Mouse (Mus musculus) right cerebral cortex, adult 2 months (tissue): ENCODE results near the gene Gins3.
A peak's percentile ranks its signal among the peaks of the same experiment; 100 is the strongest.
"Not testable (repeated sequence)": the region's sequence is repeated elsewhere in the genome, so short reads cannot be mapped to it uniquely, and the experiment has no call there.

Experiments used
- DNase-seq, 2 experiments: peaks; one replicate each; pipeline ENCODE4 v3.0.0; 2021 to 2022; ENCODE audit warnings: low spot score in 2 of 2

Gene Gins3

DNA sequence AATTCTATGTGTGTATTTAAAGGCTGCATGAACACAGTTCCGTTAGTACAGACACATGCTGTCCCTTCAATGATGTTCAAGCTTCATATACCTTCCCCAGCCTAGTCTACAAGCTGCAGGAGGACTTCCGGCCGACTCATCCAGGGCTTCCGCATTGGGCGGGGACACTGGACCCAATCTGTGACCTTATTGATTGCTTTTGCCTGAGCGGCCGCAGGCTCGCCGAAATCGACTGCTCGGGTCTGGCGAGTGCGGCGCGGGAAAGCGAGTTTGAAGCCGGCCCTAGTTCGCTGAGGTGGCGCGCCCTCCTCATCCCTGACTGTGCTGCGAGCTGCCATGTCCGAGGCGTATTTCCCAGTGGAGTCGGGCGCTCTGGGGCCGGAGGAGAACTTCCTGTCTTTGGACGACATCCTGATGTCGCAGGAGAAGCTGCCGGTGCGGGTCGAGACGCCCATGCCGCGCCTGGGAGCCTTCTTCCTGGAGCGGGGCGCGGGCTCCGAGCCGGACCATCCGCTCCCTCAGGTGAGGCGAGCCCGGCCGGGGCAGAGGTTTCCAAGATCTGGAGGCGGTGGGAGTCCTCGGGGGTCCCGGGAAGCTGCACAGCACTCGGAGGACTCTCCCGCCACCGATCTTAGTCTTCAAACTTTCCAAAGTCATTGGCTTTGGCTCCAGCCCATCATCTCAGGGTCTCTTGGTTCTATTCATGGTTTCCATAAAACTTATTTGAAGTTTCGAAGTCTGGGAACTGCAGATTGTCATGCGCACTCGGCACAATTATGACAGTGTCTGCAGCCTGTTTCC is at the start of gene Gins3:
Gene Gins3 (plus strand): TSS at position 192 of the 801 bp plus-strand sequence.
- peak; percentile 93 for DNase-seq

- DNase-seq = no peak
These were observed 45.9 kb upstream of the Gins3 start for GRCm38 (mm10) chr8:95587339-95587738.

DNA sequence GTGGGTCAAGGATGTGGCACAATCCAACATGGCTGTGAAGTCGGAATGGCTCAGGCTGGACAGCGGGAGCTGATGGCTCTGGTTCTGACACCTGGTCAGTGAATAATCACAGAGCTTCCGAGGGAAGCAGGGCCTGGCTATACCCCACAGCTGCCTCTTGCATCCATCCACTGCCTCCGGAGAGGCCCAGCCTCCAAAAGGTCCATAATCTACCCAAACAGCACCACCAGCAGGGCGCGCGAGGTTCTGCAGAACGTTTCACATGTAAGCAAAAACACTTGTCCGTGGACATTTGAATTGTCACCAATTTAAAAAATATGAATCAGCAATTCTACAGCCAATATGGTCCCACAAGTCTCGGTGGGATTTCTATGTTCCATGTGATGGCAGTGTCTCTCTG is 44.0 kb upstream of the Gins3 start:
- DNase-seq = no peak

DNA sequence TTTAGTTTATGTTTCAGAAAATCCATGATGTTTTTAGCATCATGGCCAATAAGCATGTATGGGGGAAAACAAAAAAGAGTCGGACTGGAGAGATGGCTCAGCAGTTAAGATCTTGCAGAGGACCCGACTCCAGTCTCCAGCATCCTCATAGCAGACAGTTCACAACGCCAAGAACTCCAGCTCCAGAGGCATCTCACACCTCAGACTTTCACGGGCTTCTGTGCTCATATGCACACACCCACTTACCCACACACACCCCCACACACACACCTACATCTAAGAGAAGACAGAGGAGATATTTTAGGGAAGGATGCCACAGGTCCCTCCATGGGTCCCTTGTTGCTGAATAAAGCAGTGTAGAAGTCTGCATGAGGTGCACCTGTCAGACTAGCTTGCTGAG is 42.7 kb upstream of the Gins3 start:
- DNase-seq = no peak

DNA sequence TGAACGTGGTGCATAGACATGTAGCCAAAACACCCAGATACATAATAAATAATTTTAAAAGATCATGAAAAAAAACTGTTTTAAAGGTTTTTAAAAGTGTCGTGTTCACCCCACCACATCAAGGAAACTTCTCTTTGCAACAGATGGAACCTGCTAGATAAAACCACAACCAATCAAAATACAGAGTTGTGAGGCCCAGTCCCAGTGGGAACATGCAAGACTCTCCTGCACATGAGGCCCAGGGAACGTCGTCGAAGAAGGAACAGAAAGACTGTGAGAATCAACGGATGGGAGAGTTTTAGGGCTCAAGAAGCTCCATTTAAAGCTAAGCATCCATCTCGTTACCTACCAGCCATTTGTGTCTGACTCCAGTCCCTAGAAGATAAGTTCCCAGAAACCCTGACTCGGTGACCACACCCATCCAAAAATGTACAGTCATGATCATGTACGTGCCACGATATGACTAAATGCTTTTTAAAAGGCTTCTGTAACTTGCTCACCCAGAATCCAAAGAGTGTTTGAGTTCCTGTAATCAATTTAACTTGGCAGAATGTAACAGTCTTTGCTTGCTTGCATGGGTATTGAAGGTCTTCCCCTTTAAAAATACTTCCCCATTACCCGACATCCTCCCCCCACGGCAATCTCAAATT is 41.0 kb upstream of the Gins3 start:
- DNase-seq = no peak

- no peak for DNase-seq
These were observed 39.5 kb upstream of the Gins3 start for GRCm38 (mm10) chr8:95593439-95594393.

DNA sequence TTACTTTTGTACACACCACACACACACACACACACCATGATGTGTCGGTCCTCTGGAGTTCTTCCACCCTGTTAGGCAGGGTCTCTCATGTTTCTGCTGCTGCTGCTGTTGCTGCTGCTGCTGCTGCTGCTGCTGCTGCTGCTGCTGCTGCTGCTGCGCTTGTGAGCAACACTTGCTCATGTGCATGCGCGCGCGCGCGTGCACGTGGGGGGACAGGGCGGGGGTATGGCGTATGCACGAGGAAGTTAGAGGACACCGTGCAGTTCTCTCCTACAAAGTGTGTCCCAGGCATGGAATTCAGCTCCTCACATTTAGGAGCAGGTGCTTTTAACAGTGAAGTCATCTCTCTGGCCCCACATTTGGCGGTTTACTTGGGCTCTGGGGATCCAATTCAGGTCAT is 38.1 kb upstream of the Gins3 start:
- no peak for DNase-seq

DNA sequence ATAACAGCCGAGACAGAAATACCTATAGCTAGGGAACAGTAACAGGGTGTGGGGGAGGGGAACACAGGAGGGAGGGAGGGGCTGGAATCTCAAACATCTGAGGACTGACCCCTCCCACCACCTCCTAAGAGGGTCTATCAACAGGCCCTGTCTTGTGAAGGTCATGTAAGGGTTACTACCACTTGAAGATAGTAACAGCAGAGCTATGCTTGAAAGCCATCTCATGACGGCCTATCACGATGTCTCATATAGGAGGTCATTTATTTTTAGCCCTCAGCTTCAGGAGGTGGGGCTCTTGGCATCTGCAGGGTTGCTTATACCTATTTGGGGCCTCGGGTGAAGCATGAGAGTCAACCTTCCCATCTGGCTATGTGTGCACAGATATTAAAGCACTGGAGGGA is 36.4 kb upstream of the Gins3 start:
- DNase-seq = no peak

- DNase-seq = peak; percentile 80 to 86
These were observed 33.4 kb upstream of the Gins3 start for GRCm38 (mm10) chr8:95599861-95600260.

DNA sequence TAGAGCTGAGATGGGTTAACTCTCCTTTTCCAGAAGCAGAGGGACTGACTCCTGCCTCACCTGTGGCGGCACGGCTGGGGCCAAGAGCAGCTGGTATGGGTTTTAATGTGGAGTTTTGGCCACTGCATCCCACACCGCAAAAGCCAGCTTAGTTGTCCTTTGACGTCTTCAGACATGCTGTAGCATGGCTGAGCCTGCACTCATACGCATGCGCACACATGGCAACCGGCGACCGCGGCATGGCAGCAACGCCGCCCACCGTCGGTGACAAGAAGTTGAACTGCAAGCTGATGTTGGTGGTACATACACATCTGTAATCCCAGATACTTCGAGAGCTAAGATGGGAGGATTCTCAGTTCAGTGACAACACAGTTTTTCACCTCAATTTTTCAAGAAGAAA is 31.9 kb upstream of the Gins3 start:
- no peak for DNase-seq

DNA sequence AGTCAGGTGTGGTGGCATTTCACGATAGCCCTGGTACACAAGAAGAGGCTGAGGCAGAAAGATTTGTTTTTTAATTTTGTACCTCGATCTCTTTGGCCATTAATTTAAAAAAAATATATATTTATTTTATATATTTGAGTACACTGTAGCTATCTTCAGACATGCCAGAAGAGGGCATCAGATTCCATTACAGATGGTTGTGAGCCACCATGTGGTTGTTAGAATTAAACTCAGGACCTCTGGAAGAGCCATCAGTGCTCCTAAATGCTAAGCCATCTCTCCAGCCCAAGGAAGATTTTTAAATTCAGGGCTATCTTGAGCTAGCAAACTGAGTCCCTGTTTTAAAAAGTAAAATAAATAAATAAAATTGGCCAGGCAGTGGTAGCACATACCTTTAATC is 31.1 kb upstream of the Gins3 start:
- DNase-seq = no peak

GRCm38 (mm10) chr8:95606509-95606908 is 26.7 kb upstream of the Gins3 start:
- DNase-seq = not testable (repeated sequence)

- DNase-seq = peak; percentile 51 to 67
These were observed 26.0 kb upstream of the Gins3 start for GRCm38 (mm10) chr8:95607210-95607609.

DNA sequence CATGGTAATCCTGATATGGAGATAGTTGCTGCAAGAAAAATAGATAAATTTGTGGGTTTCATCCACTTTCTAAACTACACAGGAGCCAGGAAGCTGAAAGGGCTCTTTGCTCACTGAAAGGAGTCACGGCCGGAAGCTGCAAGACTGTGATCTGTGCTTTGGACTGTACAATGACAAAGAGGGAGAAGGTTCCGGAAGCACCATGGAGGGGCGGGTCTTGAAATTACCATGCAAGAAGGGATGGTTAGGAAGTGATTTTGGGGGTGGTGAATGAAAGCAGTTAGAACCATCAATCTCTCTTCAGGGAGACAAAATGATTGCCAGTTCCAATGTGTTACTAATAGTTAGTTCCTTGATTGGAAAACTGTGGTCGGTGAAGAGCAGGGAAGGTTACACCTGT is 23.8 kb upstream of the Gins3 start:
- DNase-seq = no peak

GRCm38 (mm10) chr8:95610749-95611148 is 22.5 kb upstream of the Gins3 start:
- DNase-seq = no peak

GRCm38 (mm10) chr8:95611769-95612168 is 21.5 kb upstream of the Gins3 start:
- DNase-seq = no peak

- no peak for DNase-seq
These were observed 16.9 kb upstream of the Gins3 start for GRCm38 (mm10) chr8:95616383-95616782.

DNA sequence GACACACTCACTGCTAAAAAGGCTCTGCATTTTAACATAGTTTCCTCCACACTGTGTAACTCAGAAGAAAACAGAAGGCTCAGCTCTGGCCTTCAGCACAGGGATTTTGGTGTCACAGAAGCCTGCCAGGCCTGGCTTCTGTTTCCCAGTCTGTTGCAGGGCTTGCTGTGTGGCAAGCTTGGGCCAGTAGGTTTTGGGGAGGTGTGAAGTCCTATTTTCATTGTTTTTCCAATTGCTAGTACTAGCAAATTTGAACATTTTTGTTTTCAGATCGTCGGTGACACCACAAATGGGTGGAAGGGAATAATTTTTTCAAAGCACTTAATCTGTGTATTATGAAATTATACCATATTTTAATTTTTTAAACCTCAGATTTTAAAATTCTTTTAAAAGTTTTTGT is 13.2 kb upstream of the Gins3 start:
- no peak for DNase-seq

DNA sequence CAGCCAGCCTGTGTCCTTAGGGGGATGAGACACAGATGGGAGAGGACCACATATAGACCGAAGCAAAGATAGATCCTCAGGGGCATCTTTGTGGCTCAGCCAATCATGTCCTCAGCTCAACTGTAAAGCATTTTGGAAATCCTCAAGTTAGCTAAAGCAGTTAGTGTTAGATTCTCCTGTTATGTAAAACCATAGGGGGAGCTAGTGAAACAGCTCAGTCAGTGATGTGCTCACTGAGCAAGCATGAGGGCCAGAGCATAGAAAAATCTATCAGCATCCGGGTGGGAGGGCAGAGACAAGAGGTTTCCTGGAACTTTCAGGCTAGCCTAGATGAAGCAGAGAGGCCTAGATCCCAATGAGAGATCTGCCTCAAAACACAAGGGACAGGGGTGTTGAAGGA is 8.4 kb upstream of the Gins3 start:
- DNase-seq = no peak

DNA sequence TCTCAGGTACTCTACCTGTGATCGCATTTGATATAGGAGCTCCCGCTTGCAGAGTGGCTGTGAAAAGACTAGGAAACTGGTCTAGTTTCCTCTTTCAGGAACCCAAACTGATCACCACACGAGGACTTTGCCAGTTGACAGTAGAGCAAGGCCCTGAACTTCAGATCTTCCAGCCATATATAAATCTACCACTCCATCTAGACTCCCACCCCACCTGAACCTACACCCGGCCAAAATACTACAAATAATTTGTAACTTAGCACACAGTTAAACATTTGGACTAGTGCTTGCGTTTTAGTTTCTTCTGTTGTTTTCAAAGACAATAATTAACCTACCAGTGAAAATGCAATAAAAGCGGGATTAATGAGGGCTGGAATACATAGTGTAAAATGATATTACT is 413 bp upstream of the Gins3 start:
- DNase-seq = no peak

DNA sequence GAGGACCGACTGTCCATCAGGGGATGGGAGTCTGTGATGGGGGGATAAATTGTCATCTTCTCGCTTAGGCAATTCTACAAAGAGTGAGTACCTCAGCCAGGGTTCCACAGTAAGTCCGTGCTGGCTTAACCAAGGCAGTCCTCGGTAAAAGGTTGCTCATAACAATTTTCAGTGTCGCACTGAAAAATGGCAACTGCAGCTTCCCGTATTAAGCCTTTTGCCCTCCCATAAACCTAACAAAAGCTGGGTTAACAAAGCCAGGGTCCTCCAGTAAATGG is 749 bp downstream of the Gins3 start:
- no peak for DNase-seq

- DNase-seq = no peak
These were observed 11.7 kb downstream of the Gins3 start for GRCm38 (mm10) chr8:95644942-95645341.

DNA sequence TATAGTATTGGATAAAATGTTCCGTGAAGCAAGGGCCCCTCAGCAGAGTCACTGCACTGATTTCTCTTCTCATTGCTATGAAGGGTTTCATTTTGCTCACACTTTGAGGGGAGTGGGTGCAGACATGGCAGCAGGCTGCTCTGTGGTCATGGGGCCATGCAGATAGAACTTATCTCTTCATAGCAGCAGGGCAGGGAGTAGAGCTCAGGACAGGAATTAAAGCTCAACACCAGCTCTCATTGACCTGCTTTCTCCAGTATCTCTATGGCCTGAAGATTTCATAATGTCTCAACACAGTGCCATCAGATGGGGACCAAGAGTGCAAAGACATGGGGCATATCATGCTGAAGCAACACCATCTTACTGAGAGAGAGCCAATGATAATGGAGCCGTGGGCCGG is 15.0 kb downstream of the Gins3 start:
- DNase-seq = no peak
